Mouse (Mus musculus) E14TG2a.4 (cell line): ENCODE measurements at regions not wholly inside any gene's neighbourhood (a gene's known extent, or its start where the extent isn't known, plus 50 kb on each side); places are given as distances from the start of the nearest gene placed in this dataset.

ENCODE experiments used
- H3K27me3 ChIP-seq: 2 replicates; pipeline ENCODE4 v1.6.1; 2014; ENCODE audit warnings: low read length, control low read depth; ENCODE audit not compliant: insufficient read depth
- H3K36me3 ChIP-seq: 2 replicates; pipeline ENCODE4 v1.6.1; 2014; ENCODE audit warnings: low read length, control low read depth; ENCODE audit not compliant: insufficient read depth
- H3K4me1 ChIP-seq: replicated peaks from 2 replicates; pipeline ENCODE4 v1.6.1; 2014; ENCODE audit warnings: low read depth, low read length, control low read depth
- H3K4me3 ChIP-seq: replicated peaks from 2 replicates; pipeline ENCODE4 v1.5.1; 2014; ENCODE audit warnings: mild to moderate bottlenecking, low read length
- H3K9me3 ChIP-seq: 2 replicates; pipeline ENCODE4 v1.6.1; 2014; ENCODE audit warnings: low read length, control low read depth
- CTCF ChIP-seq: conservative IDR thresholded peaks from 2 replicates; pipeline ENCODE4 v1.5.1; 2014; ENCODE audit warnings: low read length
- NANOG ChIP-seq: IDR thresholded peaks from 2 replicates; pipeline ENCODE4 v1.6.1; 2014; ENCODE audit warnings: borderline replicate concordance, low read length, mixed read lengths
- POU5F1 ChIP-seq: IDR thresholded peaks from 2 replicates; pipeline ENCODE4 v1.6.1; 2014; ENCODE audit warnings: low read length, borderline replicate concordance

GRCm38 (mm10) chr10:84119952-84120550 lies 320.3 kb downstream of the Nuak1 start:
- H3K27me3 ChIP-seq: no peaks in the 10 kb centered on the region
- H3K4me1 ChIP-seq: no peaks in the 10 kb centered on the region
- TF ChIP-seq NANOG: no peak
- no peak for TF ChIP-seq POU5F1
- no peak for TF ChIP-seq CTCF
- H3K9me3 ChIP-seq: peaks cover 3% of the 10 kb centered on the region; the same call in 1 of the 2 replicates
- H3K36me3 ChIP-seq: no peaks in the 10 kb centered on the region
- no peak overlapping the region for H3K4me3 ChIP-seq

GRCm38 (mm10) chr10:84137019-84137658 lies 303.3 kb downstream of the Nuak1 start:
- H3K4me3 ChIP-seq: no peak overlapping the region
- TF ChIP-seq CTCF (no peak), NANOG (no peak), POU5F1 (no peak)
- no peaks in the 10 kb centered on the region for H3K27me3 ChIP-seq
- H3K9me3 ChIP-seq: no peaks in the 10 kb centered on the region
- H3K4me1 ChIP-seq: no peaks in the 10 kb centered on the region
- no peaks in the 10 kb centered on the region for H3K36me3 ChIP-seq

GRCm38 (mm10) chr10:84142741-84143454 lies 297.5 kb downstream of the Nuak1 start:
- no peaks in the 10 kb centered on the region for H3K36me3 ChIP-seq
- no peaks in the 10 kb centered on the region for H3K9me3 ChIP-seq
- no peaks in the 10 kb centered on the region for H3K27me3 ChIP-seq
- no peak overlapping the region for H3K4me3 ChIP-seq
- no peaks in the 10 kb centered on the region for H3K4me1 ChIP-seq
- TF ChIP-seq POU5F1 (no peak), CTCF (no peak), NANOG (no peak)

- Histone ChIP-seq H3K9me3 (no peaks in the 10 kb centered on the region), H3K27me3 (no peaks in the 10 kb centered on the region), H3K36me3 (no peaks in the 10 kb centered on the region), H3K4me1 (no peaks in the 10 kb centered on the region), H3K4me3 (no peak overlapping the region)
- TF ChIP-seq POU5F1: no peak
- no peak for TF ChIP-seq NANOG
- TF ChIP-seq CTCF: no peak
Observed at GRCm38 (mm10) chr10:84143674-84144343, 296.6 kb downstream of the Nuak1 start.

- no peaks in the 10 kb centered on the region for H3K4me1 ChIP-seq
- no peaks in the 10 kb centered on the region for H3K9me3 ChIP-seq
- TF ChIP-seq POU5F1 (no peak), CTCF (no peak), NANOG (no peak)
- H3K4me3 ChIP-seq: no peak overlapping the region
- no peaks in the 10 kb centered on the region for H3K36me3 ChIP-seq
- no peaks in the 10 kb centered on the region for H3K27me3 ChIP-seq
Observed at GRCm38 (mm10) chr10:84144344-84144687, 296.1 kb downstream of the Nuak1 start.

GRCm38 (mm10) chr10:84147305-84147984 lies 293.0 kb downstream of the Nuak1 start:
- Histone ChIP-seq H3K4me3 (no peak overlapping the region), H3K27me3 (no peaks in the 10 kb centered on the region), H3K36me3 (no peaks in the 10 kb centered on the region), H3K9me3 (no peaks in the 10 kb centered on the region), H3K4me1 (no peaks in the 10 kb centered on the region)
- no peak for TF ChIP-seq POU5F1

GRCm38 (mm10) chr10:84163752-84164151 lies 276.6 kb downstream of the Nuak1 start:
- Histone ChIP-seq H3K4me1 (no peaks in the 10 kb centered on the region), H3K36me3 (no peaks in the 10 kb centered on the region), H3K27me3 (peaks cover 5% of the 10 kb centered on the region; the same call in 1 of the 2 replicates), H3K9me3 (no peaks in the 10 kb centered on the region), H3K4me3 (no peak overlapping the region)
- TF ChIP-seq POU5F1: no peak
- no peak for TF ChIP-seq NANOG
- no peak for TF ChIP-seq CTCF

GRCm38 (mm10) chr10:84165832-84166567 lies 274.4 kb downstream of the Nuak1 start:
- Histone ChIP-seq H3K4me1 (no peaks in the 10 kb centered on the region), H3K36me3 (no peaks in the 10 kb centered on the region), H3K27me3 (peaks cover 5% of the 10 kb centered on the region; the same call in 1 of the 2 replicates), H3K4me3 (no peak overlapping the region), H3K9me3 (no peaks in the 10 kb centered on the region)
- TF ChIP-seq CTCF (no peak), POU5F1 (no peak), NANOG (no peak)
